Mouse (Mus musculus) embryo, embryonic 10 days (tissue): Measurements from ENCODE around the gene Cyp24a1.

Experiments
- DNase-seq: peaks from one replicate; pipeline ENCODE4 v3.0.0-alpha.2; 2015; ENCODE audit warnings: low spot score

Cyp24a1 gene

GRCm38 (mm10) chr2:170497091-170497566 lies at the start of gene Cyp24a1:
Gene Cyp24a1 (minus strand): TSS chr2:170497145.
- peak; percentile 79 for DNase-seq

DNA sequence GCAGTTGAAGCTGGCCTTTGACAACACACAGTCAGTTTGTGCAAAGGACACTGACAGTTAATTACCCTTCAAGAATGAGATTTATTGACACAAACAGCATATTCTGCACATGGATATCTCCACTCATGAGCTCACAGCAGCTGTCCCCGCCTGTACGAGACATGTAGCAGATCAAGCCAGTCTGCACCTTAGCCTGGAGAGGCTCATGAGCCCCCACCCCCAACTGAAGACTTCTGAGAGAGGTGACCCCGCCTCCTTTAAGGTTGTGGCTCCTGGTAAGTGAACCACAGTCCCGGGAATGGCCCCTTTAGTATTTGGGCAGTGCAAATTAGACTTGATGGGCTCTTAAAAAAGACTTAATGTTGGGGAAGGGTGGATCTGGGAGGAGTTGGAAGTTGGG lies 48.8 kb upstream of the Cyp24a1 start:
- DNase-seq: no peak

DNA sequence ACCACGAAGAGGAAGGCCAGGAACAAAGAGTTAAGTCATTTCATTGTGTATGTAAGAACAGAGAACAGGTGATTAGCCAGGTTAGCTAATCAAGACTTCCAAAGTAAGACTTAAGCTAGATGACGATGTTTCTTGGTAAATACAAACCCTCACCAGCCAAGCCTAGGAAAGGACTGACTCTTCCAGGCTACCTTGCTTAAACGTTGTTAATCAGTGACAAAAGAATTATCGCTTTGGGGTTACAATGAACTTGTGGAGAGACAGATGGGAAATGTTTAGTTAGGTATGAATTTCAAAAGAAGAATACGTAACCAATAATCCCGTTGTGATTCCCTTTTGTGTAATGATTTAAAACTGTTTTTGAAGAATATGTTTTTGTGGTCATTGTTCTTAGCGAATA lies 48.0 kb upstream of the Cyp24a1 start:
- DNase-seq: no peak

DNA sequence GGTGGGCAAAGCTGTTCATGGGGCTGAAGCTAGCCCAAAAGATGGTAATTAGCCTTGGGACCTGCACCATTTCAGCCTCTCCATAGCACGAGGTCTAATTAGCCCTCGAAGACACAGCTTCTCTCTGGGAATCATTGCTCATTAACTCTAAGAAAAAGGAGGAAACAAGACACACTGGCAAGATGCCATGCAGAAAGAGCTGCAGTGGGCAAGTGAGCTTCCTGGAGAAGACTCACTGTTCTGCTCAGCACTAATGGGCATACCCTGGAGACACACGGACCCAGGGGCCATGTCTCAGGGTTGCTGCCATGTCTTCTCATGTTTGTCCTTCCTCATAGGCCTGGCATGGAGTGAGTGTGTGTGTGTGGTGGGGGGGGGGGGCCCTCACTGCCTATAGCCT lies 47.2 kb upstream of the Cyp24a1 start:
- DNase-seq: no peak

DNA sequence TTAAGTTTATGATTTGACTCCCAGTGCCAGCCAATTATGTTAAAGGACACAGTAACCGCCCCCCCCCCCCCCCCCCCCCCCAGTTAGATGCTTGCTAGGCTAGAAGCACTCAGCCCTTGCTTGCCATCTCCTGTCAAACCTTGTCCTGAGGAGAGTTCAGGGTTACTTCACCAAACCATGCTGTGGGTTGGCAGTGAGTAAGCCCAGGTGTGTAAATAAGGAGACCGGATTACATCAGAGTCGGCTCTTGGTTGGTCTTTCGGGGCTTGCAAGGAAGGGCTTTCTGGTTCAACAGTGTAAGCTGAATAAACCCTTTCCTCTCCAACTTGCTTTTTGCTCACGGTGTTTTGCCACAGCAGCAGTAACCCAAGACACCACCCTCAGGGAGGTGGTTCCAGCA lies 46.7 kb upstream of the Cyp24a1 start:
- DNase-seq: no peak

DNA sequence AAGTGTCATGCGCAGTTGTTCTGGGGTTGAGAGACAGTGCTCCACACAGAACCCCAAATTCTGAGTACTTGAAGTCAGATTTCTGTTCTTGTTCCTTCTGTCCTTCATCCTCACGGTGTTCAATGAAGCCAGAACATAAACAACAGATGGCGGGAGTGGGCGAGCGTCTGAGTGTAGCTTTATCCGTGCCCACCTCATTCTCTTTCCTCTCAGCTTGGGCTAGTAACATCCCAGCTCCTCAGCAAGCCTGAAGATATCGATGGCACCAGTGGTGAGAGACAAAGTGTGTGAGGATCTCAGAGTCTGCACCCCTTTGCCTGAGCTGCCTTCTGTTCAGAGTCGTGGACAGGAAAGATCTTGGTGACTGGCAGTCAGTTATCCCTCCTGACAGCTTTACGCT lies 42.3 kb upstream of the Cyp24a1 start:
- DNase-seq: no peak

DNA sequence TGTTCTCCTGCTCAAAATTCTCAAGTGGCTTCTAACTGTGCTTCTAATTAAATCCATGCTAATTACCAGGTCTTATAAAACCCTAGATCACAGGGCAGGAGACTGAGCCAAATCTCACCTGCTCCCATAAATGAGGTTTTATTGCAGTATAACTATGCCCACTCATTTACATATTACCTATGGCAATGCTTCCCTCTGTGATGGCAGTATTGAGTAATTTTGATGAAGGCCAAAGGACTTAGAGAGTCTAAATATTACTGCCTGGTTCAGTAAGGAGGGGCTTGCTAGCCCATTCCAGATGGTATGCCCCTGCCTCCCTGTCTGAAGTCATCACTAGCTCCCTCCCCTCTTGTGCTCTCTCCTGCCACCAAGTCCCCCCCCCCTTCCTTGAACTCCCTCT lies 38.9 kb upstream of the Cyp24a1 start:
- no peak for DNase-seq

DNA sequence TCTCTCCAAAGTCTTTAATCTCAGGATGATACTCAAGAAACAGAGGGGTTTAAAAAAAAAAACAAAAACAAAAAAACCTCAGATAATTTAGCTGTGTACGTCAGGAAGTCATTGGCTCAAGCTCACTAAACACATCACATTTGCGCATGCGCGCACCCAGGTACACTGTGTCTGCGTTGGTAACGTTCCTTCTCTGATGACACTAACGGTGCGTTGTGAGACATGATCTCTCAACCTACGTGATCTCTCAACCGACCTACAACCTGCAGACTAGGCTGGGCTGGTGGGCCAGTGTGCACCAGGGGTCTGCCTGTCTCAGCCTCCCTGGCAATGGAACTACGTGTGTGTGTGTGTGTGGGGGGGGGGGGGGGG lies 37.8 kb upstream of the Cyp24a1 start:
- no peak for DNase-seq

- DNase-seq: no peak
Observed at GRCm38 (mm10) chr2:170534116-170534802, 37.3 kb upstream of the Cyp24a1 start.

DNA sequence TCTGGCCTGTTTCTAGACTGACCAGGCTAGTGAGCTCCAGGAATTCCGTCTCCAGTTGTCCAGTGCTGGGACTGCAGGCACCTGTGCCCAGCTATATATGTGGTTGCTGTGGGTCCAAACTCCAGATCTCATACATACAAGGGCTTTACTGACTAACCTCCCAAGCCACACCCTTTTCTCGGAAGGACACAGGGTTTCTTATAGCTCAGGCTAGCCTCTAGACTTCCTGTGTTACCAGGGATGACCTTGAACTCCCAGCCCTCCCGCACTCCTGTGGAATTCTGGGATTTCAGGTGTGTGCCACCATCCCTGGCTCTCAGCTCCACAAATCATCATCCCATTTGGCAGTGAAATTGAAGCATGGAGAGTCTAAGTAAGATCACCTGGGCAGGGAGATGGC lies 33.3 kb upstream of the Cyp24a1 start:
- no peak for DNase-seq

GRCm38 (mm10) chr2:170529766-170530165 lies 32.8 kb upstream of the Cyp24a1 start:
- no peak for DNase-seq

GRCm38 (mm10) chr2:170528061-170528460 lies 31.1 kb upstream of the Cyp24a1 start:
- DNase-seq: no peak

GRCm38 (mm10) chr2:170526513-170526912 lies 29.6 kb upstream of the Cyp24a1 start:
- no peak for DNase-seq

- peak; percentile 86 for DNase-seq
Observed at GRCm38 (mm10) chr2:170520321-170520971, 23.5 kb upstream of the Cyp24a1 start.

DNA sequence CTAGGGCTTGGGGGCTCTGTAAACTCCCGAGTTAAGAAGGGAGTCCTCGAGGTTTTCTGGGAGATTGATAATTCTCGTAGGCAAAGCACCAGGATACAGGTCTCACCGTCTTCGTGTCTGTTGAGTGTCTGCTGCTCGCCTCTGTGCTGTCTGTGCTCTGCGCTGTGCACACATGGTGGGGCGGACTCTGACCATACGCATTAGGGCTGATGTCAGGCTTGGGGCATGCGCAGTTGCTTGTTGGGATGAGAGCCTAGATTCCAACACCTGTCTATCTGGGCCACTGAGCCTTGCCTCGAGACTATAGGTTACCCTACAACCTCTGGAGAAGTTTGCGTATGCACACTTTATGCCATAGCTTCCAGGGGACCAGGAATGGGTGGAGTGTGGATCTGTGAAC lies 16.8 kb upstream of the Cyp24a1 start:
- no peak for DNase-seq

GRCm38 (mm10) chr2:170511073-170511891 lies 14.3 kb upstream of the Cyp24a1 start:
- peak; percentile 89 for DNase-seq

DNA sequence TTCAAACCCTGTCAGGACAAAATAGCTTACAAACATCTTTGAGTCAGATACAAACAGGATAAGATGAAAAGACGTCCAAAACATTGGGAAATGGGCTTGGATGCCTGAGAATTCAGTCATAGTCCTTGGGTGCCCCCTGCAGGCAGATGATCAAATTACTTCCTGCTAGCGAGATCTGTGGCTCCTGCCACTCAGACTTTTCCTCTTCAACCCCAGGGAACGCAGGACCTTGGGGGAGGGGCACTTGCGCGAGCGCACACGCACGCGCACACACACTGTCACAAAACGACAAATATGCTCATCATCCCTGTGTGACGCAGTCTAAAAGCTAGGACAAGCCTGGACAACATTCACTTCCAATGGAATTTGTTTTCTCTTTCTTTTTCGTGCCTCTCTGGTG lies 11.9 kb upstream of the Cyp24a1 start:
- DNase-seq: peak; percentile 92

DNA sequence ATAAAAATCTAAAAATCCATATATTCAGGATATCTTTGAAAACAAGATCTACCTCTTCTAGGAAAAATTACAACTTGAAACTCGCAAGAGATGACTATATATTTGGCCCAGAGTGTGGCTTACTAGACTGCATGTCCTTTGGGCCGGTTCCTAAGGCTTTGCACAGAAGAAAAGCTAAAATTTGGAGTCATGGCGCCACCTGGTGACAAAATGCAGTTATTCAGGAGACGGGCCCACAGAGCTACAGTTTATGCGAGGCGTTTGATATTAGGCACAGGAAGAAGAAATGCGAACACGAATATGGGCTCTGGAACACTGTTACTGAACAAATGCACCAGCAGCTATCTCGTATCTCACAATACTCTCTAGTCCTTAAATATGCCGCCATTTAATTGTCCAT lies 10.8 kb upstream of the Cyp24a1 start:
- DNase-seq: peak; percentile 89

GRCm38 (mm10) chr2:170503983-170504382 lies 7.0 kb upstream of the Cyp24a1 start:
- DNase-seq: no peak

DNA sequence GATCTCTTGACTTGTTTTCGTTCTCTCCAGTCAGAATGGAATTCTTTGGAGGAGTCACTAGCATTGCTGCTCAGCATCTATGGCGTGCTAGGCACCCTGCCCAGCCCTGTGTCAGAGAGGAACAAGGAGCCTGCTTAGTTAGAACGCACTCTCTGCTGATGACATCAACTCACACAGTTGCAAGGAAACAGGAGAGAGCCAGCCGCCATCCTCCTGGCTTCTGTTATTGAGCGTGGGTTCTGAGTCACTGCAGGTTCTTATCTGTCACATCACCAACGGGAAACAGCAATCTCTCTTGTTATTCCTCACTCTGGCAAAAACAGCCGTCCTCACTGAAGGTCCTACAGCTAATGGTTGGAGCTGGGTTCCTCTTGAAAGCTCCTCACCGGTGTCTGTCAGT lies 6.4 kb upstream of the Cyp24a1 start:
- DNase-seq: no peak

GRCm38 (mm10) chr2:170498011-170498410 lies 1.1 kb upstream of the Cyp24a1 start:
- DNase-seq: no peak

- DNase-seq: peak; percentile 69
Observed at GRCm38 (mm10) chr2:170496154-170496930, 603 bp downstream of the Cyp24a1 start, which contains the start of gene Pfdn4. Gene Pfdn4 (plus strand): TSS chr2:170496428.
